Mouse (Mus musculus) heart, adult 2 months (tissue): Measurements from ENCODE around the gene 1700015G11Rik.

Source experiments
- CTCF ChIP-seq: fragments of 200-600 bp; IDR thresholded peaks from 2 replicates; pipeline ENCODE4 v1.8.1; 2022; ENCODE audit warnings: antibody characterized with exemption, mild to moderate bottlenecking, moderate library complexity
- EP300 ChIP-seq: fragments of 200-500 bp; IDR thresholded peaks from 2 replicates; pipeline ENCODE4 v1.6.1; 2011; ENCODE audit warnings: low read depth, low read length, control low read depth; ENCODE audit not compliant: insufficient read depth
- POLR2A ChIP-seq: fragments of 200-500 bp; IDR thresholded peaks from 2 replicates; pipeline ENCODE4 v1.6.1; 2011; ENCODE audit warnings: mild to moderate bottlenecking, low read depth, low read length, control low read depth; ENCODE audit not compliant: insufficient read depth

GRCm38 (mm10) chr7:51969379-51969778 lies 46.1 kb downstream of the 1700015G11Rik start:
- no peak for TF ChIP-seq CTCF
- no peak for TF ChIP-seq EP300
- TF ChIP-seq POLR2A = no peak
